Mouse (Mus musculus) C2C12 (cell line): Measurements from ENCODE around the gene Arrdc2.

ENCODE experiments used
- CTCF ChIP-seq: IDR thresholded peaks from one replicate; pipeline ENCODE4 v1.5.1; 2011; ENCODE audit not compliant: control insufficient read depth, insufficient read depth, insufficient read length
- FOSL1 ChIP-seq: IDR thresholded peaks from one replicate; pipeline ENCODE4 v1.8.0; 2011; ENCODE audit warnings: mild to moderate bottlenecking, low read length; ENCODE audit not compliant: poor library complexity, insufficient read depth, severe bottlenecking

GRCm38 (mm10) chr8:70810962-70811680 lies 28.4 kb downstream of the Arrdc2 start:
- TF ChIP-seq FOSL1: no peak
- TF ChIP-seq CTCF: no peak
